Mouse (Mus musculus): Measurements from ENCODE around the gene Gm21616. TPM values are rescaled to one million over a fixed set of nuclear protein-coding genes. Genes with fewer than 3 reads are reported as not detected.
"Not testable (repeated sequence)": the region's sequence is repeated elsewhere in the genome, so short reads cannot be mapped to it uniquely, and the experiment has no call there.

Gm21616 gene
- total RNA-seq (2014; rRNA removed) (not detected in 2 replicates), polyA plus RNA-seq (2012; rRNA removed) (not detected in 2 replicates)

DNA sequence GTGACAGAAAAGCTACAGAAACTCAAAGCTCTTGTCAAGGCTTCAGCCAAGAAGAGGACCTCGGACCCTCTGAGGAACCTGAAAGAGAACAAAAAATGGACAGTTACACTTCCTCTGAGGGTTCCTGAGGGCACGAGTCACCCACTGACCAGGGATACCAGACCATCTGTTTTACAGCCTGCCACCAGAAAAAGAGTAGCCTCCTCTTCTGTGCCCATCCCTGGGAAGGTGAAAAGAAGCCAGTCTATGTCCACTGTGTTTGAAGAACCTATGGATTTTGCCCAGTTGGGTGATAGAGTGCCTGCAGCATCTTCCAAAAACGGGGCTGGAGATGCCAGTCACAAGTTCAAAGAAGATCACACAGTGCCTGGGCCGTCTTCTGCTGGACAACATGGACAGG, at the start of gene Gm21616:
Gene Gm21616, plus strand, starts transcription at position 301 of the 400 bp plus-strand sequence.
- not testable (repeated sequence) for H3K4me1 ChIP-seq (ENCODE audit: control insufficient read depth, insufficient read depth, low read length); H3K36me3 ChIP-seq (ENCODE audit: control insufficient read depth, insufficient read depth, low read length); H3K27ac ChIP-seq (replicated peaks; ENCODE audit: insufficient read depth, low read depth, low read length); DNase-seq (ENCODE audit: extremely low read depth, low read depth, low spot score); H3K4me3 ChIP-seq (ENCODE audit: insufficient read depth, low read depth, low read length); H3K27me3 ChIP-seq (ENCODE audit: control insufficient read depth, insufficient read depth, low read length); H3K79me2 ChIP-seq (ENCODE audit: control insufficient read depth, insufficient read depth, low read length); H3K9ac ChIP-seq (ENCODE audit: low read depth, low read length)
- no CpG with 5 or more reads among the region's 4 CpGs for WGBS
